Mouse (Mus musculus) layer of hippocampus, adult 9-10 months (tissue): ENCODE measurements around the gene Fam180a.

Experiments
- DNase-seq: peaks from one replicate; pipeline ENCODE4 v3.0.0; 2022; ENCODE audit warnings: low spot score

Fam180a gene

GRCm38 (mm10) chr6:35309406-35309805 lies 16.5 kb downstream of the Fam180a start:
- DNase-seq = no peak

GRCm38 (mm10) chr6:35308037-35308436 lies 17.9 kb downstream of the Fam180a start, which contains the start of gene Slc13a4:
Gene Slc13a4, minus strand, starts transcription at chr6:35308131.
- DNase-seq = no peak

- DNase-seq = no peak
Measured at GRCm38 (mm10) chr6:35307136-35307535, 18.8 kb downstream of the Fam180a start.

GRCm38 (mm10) chr6:35303355-35303900 lies 22.5 kb downstream of the Fam180a start:
- DNase-seq = no peak

- no peak for DNase-seq
Measured at GRCm38 (mm10) chr6:35302581-35302980, 23.4 kb downstream of the Fam180a start.

GRCm38 (mm10) chr6:35298323-35298722 lies 27.6 kb downstream of the Fam180a start:
- no peak for DNase-seq

GRCm38 (mm10) chr6:35297516-35298227 lies 28.3 kb downstream of the Fam180a start:
- DNase-seq = no peak

GRCm38 (mm10) chr6:35297001-35297400 lies 28.9 kb downstream of the Fam180a start:
- peak; percentile 5 for DNase-seq

GRCm38 (mm10) chr6:35294964-35295363 lies 31.0 kb downstream of the Fam180a start:
- no peak for DNase-seq

- no peak for DNase-seq
Measured at GRCm38 (mm10) chr6:35289676-35290075, 36.3 kb downstream of the Fam180a start.

GRCm38 (mm10) chr6:35288920-35289319 lies 37.0 kb downstream of the Fam180a start:
- DNase-seq = no peak

- DNase-seq = no peak
Measured at GRCm38 (mm10) chr6:35288114-35288761, 37.7 kb downstream of the Fam180a start.

GRCm38 (mm10) chr6:35279306-35279705 lies 46.6 kb downstream of the Fam180a start:
- DNase-seq = no peak

- no peak for DNase-seq
Measured at GRCm38 (mm10) chr6:35277903-35278587, 47.9 kb downstream of the Fam180a start.

- DNase-seq = no peak
Measured at GRCm38 (mm10) chr6:35273391-35274082, 52.4 kb downstream of the Fam180a start.

- DNase-seq = no peak
Measured at GRCm38 (mm10) chr6:35271868-35272765, 53.8 kb downstream of the Fam180a start.

- no peak for DNase-seq
Measured at GRCm38 (mm10) chr6:35271094-35271855, 54.7 kb downstream of the Fam180a start.

GRCm38 (mm10) chr6:35269643-35270042 lies 56.3 kb downstream of the Fam180a start:
- no peak for DNase-seq

GRCm38 (mm10) chr6:35268711-35269110 lies 57.2 kb downstream of the Fam180a start:
- no peak for DNase-seq

- no peak for DNase-seq
Measured at GRCm38 (mm10) chr6:35265580-35266278, 60.2 kb downstream of the Fam180a start.
